Mouse (Mus musculus): ENCODE results near the gene Etl4.

DNA sequence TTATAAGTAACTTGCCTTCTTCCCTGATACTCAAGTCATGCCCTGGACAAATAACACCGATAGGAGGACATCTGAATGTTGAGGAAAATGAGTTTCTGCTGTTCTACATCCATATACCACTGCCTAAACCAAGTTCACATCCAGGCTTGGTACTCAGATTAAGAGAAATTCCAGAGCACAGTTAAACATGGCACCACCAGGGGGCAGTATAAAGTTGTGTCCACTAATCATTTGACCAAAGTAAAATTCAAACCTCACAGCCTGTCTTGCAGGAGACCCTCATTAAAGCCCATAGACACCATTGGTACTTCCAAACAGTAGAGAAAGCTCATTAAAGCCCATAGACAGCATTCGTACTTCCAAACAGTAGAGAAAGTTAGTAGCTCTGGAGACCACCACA is 366.5 kb downstream of the Etl4 start:
- TF ChIP-seq CTCF (IDR thresholded peaks at IDR 0.05; ENCODE audit: control insufficient read depth, insufficient read depth, low read length) = no peak
- TF ChIP-seq POLR2A (IDR thresholded peaks at IDR 0.05; ENCODE audit: borderline replicate concordance, control insufficient read depth, low read depth, low read length) = no peak

All from bone marrow, adult 2 months (tissue).